Mouse (Mus musculus) embryo, embryonic 9.5 days (tissue): ENCODE measurements at regions not wholly inside any gene's neighbourhood (a gene's known extent, or its start where the extent isn't known, plus 50 kb on each side); places are given as distances from the start of the nearest gene placed in this dataset.

Experiments
- DNase-seq: peaks from one replicate; pipeline ENCODE4 v3.0.0-alpha.2; 2017; ENCODE audit errors: extremely low spot score

- no peak for DNase-seq
Measured at GRCm38 (mm10) chr3:43339101-43339500, 1596.7 kb downstream of the D3Ertd751e start.

- no peak for DNase-seq
Measured at GRCm38 (mm10) chr3:43342928-43343327, 1600.5 kb downstream of the D3Ertd751e start.

- DNase-seq, result peak; percentile 14
Measured at GRCm38 (mm10) chr3:43352829-43353228, 1610.4 kb downstream of the D3Ertd751e start.

- no peak for DNase-seq
Measured at GRCm38 (mm10) chr3:43358511-43358910, 1616.1 kb downstream of the D3Ertd751e start.

GRCm38 (mm10) chr3:43399893-43400292 lies 1657.5 kb downstream of the D3Ertd751e start:
- DNase-seq, result no peak

GRCm38 (mm10) chr3:43424886-43425285 lies 1682.5 kb downstream of the D3Ertd751e start:
- no peak for DNase-seq

GRCm38 (mm10) chr3:43426672-43427071 lies 1684.3 kb downstream of the D3Ertd751e start:
- no peak for DNase-seq

- no peak for DNase-seq
Measured at GRCm38 (mm10) chr3:43461541-43462109, 1719.2 kb downstream of the D3Ertd751e start.
